Comparison of ENCODE assay signal across 21 mouse cellular contexts in genomic region chr10:116206449-116206848, GRCm38 (mm10).
A peak's percentile ranks its signal among the peaks of the same experiment; 100 is the strongest.
DNase-seq lines count a peak whose midpoint lies in the region; ATAC-seq and TF ChIP-seq lines count a peak whose summit lies in the region.
"Had no signal": no experiment of that assay in that cellular context is flagged by ENCODE, and none has a peak within 500 bp of the region (broad histone marks: within the 10 kb centered on the region; RNA-seq: fewer than 3 reads in every experiment).

No protein-coding gene starts in this region.

- peak overlapping the region; percentile 82 for H3K27ac ChIP-seq in kidney, adult 2 months (ENCODE audit: insufficient read depth, low read depth, low read length)
- no peak overlapping the region for H3K27ac ChIP-seq in lung, postnatal 0 days (ENCODE audit: low read length)
- no peak overlapping the region for H3K27ac ChIP-seq in intestine, postnatal 0 days (ENCODE audit: low read depth, low read length)
- H3K27ac ChIP-seq: embryonic facial prominence, embryonic 13.5 days; forebrain, embryonic 12.5 days; hindbrain, postnatal 0 days; left cerebral cortex, adult 2 months; liver, embryonic 13.5 days had no signal

- no peak for ATAC-seq in lung, postnatal 0 days
- ATAC-seq in intestine, postnatal 0 days = no peak
- ATAC-seq: hindbrain, postnatal 0 days had no signal

- WGBS in kidney, adult 2 months = 59% methylated on average over 11 of the region's 11 CpGs
- WGBS in lung, postnatal 0 days = 65% methylated on average over 11 of the region's 11 CpGs
- 58% methylated on average over 11 of the region's 11 CpGs for WGBS in intestine, postnatal 0 days

- intact Hi-C loops in heart, postnatal 25 days (cut with DNase I) = loop anchor here (5.0 to 10.0 kb wide), 2 partner anchors 96 to 568 kb away; no protein-coding TSS in a partner anchor

- no peaks in the 10 kb centered on the region for H3K36me3 ChIP-seq in kidney, adult 2 months (ENCODE audit: control insufficient read depth, insufficient read depth, low read length)
- no peaks in the 10 kb centered on the region for H3K36me3 ChIP-seq in lung, postnatal 0 days (ENCODE audit: insufficient read depth, low read length)
- no peaks in the 10 kb centered on the region for H3K36me3 ChIP-seq in intestine, postnatal 0 days (ENCODE audit: control insufficient read depth, insufficient read depth)
- H3K36me3 ChIP-seq: embryonic facial prominence, embryonic 13.5 days; forebrain, embryonic 12.5 days; liver, embryonic 13.5 days had no signal

- H3K4me1 ChIP-seq in kidney, adult 2 months (ENCODE audit: control insufficient read depth, insufficient read depth, low read length) = peaks cover 10% of the 10 kb centered on the region; the same call in 1 of the 2 replicates
- no peaks in the 10 kb centered on the region for H3K4me1 ChIP-seq in lung, postnatal 0 days (ENCODE audit: insufficient read depth, low read depth, low read length)
- no peaks in the 10 kb centered on the region for H3K4me1 ChIP-seq in intestine, postnatal 0 days (replicated peaks; ENCODE audit: control insufficient read depth, insufficient read depth, low read length)
- H3K4me1 ChIP-seq: embryonic facial prominence, embryonic 13.5 days had no signal

- TF ChIP-seq POLR2A in kidney, adult 2 months (IDR thresholded peaks at IDR 0.05; ENCODE audit: low read depth, low read length) = no peak

- no peak overlapping the region for H3K9ac ChIP-seq in lung, postnatal 0 days (replicated peaks; ENCODE audit: low read depth)
- H3K9ac ChIP-seq in intestine, postnatal 0 days (ENCODE audit: low read depth, low read length) = no peak overlapping the region
- H3K9ac ChIP-seq: embryonic facial prominence, embryonic 13.5 days; forebrain, embryonic 12.5 days; liver, embryonic 13.5 days; lung, embryonic 14.5 days had no signal

- H3K4me3 ChIP-seq in kidney, adult 2 months (ENCODE audit: insufficient read depth, low read depth, low read length) = no peak overlapping the region
- no peak overlapping the region for H3K4me3 ChIP-seq in lung, postnatal 0 days (ENCODE audit: low read depth, low read length)
- H3K4me3 ChIP-seq in intestine, postnatal 0 days (ENCODE audit: low read depth, low read length) = no peak overlapping the region
- H3K4me3 ChIP-seq: embryonic facial prominence, embryonic 13.5 days; erythroblast, embryonic 14.5 days; forebrain, embryonic 12.5 days; left cerebral cortex, adult 2 months; liver, embryonic 13.5 days had no signal

- peak; percentile 15 for DNase-seq in gastrocnemius, postnatal 25 days
- DNase-seq in gastrocnemius, adult 8-10 months (ENCODE audit: low spot score in 2 of 2) = no peak
- DNase-seq in kidney, adult 2 months = peak; percentile 67
- DNase-seq in kidney, adult 18-20 months = no peak
- peak; percentile 36 for DNase-seq in lung, postnatal 25 days (ENCODE audit: low spot score)
- DNase-seq in lung, postnatal 0 days (ENCODE audit: low spot score) = no peak
- DNase-seq in heart, postnatal 25 days (ENCODE audit: low spot score) = peak; percentile 19
- DNase-seq: cerebellum, adult 8-10 months; cerebellum, postnatal 36 days; embryo, embryonic 11 days; liver, embryonic 13.5 days; lung, embryonic 14.5 days; right cerebral cortex, postnatal 4 days; thymus, postnatal 36 days had no signal

- no peak for TF ChIP-seq CTCF in kidney, adult 2 months (conservative IDR thresholded peaks at IDR 0.05; ENCODE audit: insufficient read depth, insufficient read length, low read depth, low read length)
- no peak for TF ChIP-seq CTCF in lung, postnatal 0 days (IDR thresholded peaks at IDR 0.05)
- TF ChIP-seq CTCF in intestine, postnatal 0 days (IDR thresholded peaks at IDR 0.05; ENCODE audit: low read depth) = no peak

- no peak for TF ChIP-seq EP300 in lung, postnatal 0 days (IDR thresholded peaks at IDR 0.05)

- H3K27me3 ChIP-seq in kidney, adult 2 months (replicated peaks; ENCODE audit: control insufficient read depth, insufficient read depth, low read length) = no peaks in the 10 kb centered on the region
- no peaks in the 10 kb centered on the region for H3K27me3 ChIP-seq in lung, postnatal 0 days (replicated peaks; ENCODE audit: insufficient read depth, low read length)
- no peaks in the 10 kb centered on the region for H3K27me3 ChIP-seq in intestine, postnatal 0 days (replicated peaks; ENCODE audit: control insufficient read depth, insufficient read depth, low read length)
- H3K27me3 ChIP-seq: embryonic facial prominence, embryonic 13.5 days; forebrain, embryonic 12.5 days; liver, embryonic 13.5 days had no signal

- H3K4me2 ChIP-seq in lung, postnatal 0 days (replicated peaks; ENCODE audit: low read depth, low read length) = no peak overlapping the region
- no peak overlapping the region for H3K4me2 ChIP-seq in intestine, postnatal 0 days (replicated peaks; ENCODE audit: low read depth)
- H3K4me2 ChIP-seq: embryonic facial prominence, embryonic 13.5 days; forebrain, embryonic 12.5 days; lung, embryonic 14.5 days; midbrain, embryonic 11.5 days had no signal

- H3K9me3 ChIP-seq in lung, postnatal 0 days (ENCODE audit: low read length) = no peaks in the 10 kb centered on the region
- no peaks in the 10 kb centered on the region for H3K9me3 ChIP-seq in intestine, postnatal 0 days (ENCODE audit: control insufficient read depth)
- H3K9me3 ChIP-seq: embryonic facial prominence, embryonic 13.5 days; forebrain, embryonic 12.5 days; liver, embryonic 13.5 days had no signal

Comparison
In these comparisons a context has a peak if more than half of its experiments do, and no peak if none do; other contexts are left out.
1. DNase-seq: peak in gastrocnemius, postnatal 25 days (single experiment), kidney, adult 2 months (single experiment), lung, postnatal 25 days (single experiment) and heart, postnatal 25 days (single experiment); none in gastrocnemius, adult 8-10 months (0 of 2), kidney, adult 18-20 months (single experiment) and lung, postnatal 0 days (single experiment).